Mouse (Mus musculus) thymus, postnatal 25 days (tissue): ENCODE measurements at regions not wholly inside any gene's neighbourhood (a gene's known extent, or its start where the extent isn't known, plus 50 kb on each side); places are given as distances from the start of the nearest gene placed in this dataset.

Source experiments
- DNase-seq: peaks from one replicate; pipeline ENCODE4 v3.0.0; 2022

GRCm38 (mm10) chr16:24137266-24138033, 148.8 kb upstream of the Bcl6 start:
- no peak for DNase-seq

- no peak for DNase-seq
These were observed 148.0 kb upstream of the Bcl6 start for GRCm38 (mm10) chr16:24136483-24137148.

GRCm38 (mm10) chr16:24135841-24136240, 147.2 kb upstream of the Bcl6 start:
- no peak for DNase-seq

GRCm38 (mm10) chr16:24135351-24135750, 146.7 kb upstream of the Bcl6 start:
- no peak for DNase-seq

- DNase-seq = no peak
These were observed 145.9 kb upstream of the Bcl6 start for GRCm38 (mm10) chr16:24134486-24135050.

- no peak for DNase-seq
These were observed 142.0 kb upstream of the Bcl6 start for GRCm38 (mm10) chr16:24130646-24131045.

- DNase-seq = no peak
These were observed 141.0 kb upstream of the Bcl6 start for GRCm38 (mm10) chr16:24129701-24130100.

- DNase-seq = no peak
These were observed 139.9 kb upstream of the Bcl6 start for GRCm38 (mm10) chr16:24128566-24128965.

GRCm38 (mm10) chr16:24124766-24125165, 136.1 kb upstream of the Bcl6 start:
- no peak for DNase-seq

- no peak for DNase-seq
These were observed 135.4 kb upstream of the Bcl6 start for GRCm38 (mm10) chr16:24124083-24124482.

GRCm38 (mm10) chr16:24121633-24122032, 133.0 kb upstream of the Bcl6 start:
- no peak for DNase-seq

- DNase-seq = no peak
These were observed 132.2 kb upstream of the Bcl6 start for GRCm38 (mm10) chr16:24120836-24121235.

- DNase-seq = no peak
These were observed 129.8 kb upstream of the Bcl6 start for GRCm38 (mm10) chr16:24118487-24118886.

GRCm38 (mm10) chr16:24102854-24103690, 114.4 kb upstream of the Bcl6 start:
- DNase-seq = no peak

- no peak for DNase-seq
These were observed 108.9 kb upstream of the Bcl6 start for GRCm38 (mm10) chr16:24097596-24097995.

- DNase-seq = no peak
These were observed 107.4 kb upstream of the Bcl6 start for GRCm38 (mm10) chr16:24096076-24096475.

- DNase-seq = no peak
These were observed 107.0 kb upstream of the Bcl6 start for GRCm38 (mm10) chr16:24095630-24096029.

GRCm38 (mm10) chr16:24094566-24094965, 105.9 kb upstream of the Bcl6 start:
- no peak for DNase-seq

- no peak for DNase-seq
These were observed 105.0 kb upstream of the Bcl6 start for GRCm38 (mm10) chr16:24093624-24094023.

- DNase-seq = no peak
These were observed 104.2 kb upstream of the Bcl6 start for GRCm38 (mm10) chr16:24092616-24093525.

- DNase-seq = peak; percentile 43
These were observed 103.5 kb upstream of the Bcl6 start for GRCm38 (mm10) chr16:24092136-24092535.

- no peak for DNase-seq
These were observed 102.3 kb upstream of the Bcl6 start for GRCm38 (mm10) chr16:24090981-24091380.
